Mouse (Mus musculus) cerebellum, adult 11-12 months (tissue): ENCODE measurements around the gene Pex16.

Experiments
- DNase-seq: peaks from one replicate; pipeline ENCODE4 v3.0.0; 2022

Pex16 gene

GRCm38 (mm10) chr2:92374514-92374913 lies at the start of gene Pex16, which contains the start of gene Large2:
Gene Pex16, plus strand, starts transcription at chr2:92374676.
Gene Large2, minus strand, starts transcription at chr2:92374869.
- DNase-seq = peak; percentile 72

DNA sequence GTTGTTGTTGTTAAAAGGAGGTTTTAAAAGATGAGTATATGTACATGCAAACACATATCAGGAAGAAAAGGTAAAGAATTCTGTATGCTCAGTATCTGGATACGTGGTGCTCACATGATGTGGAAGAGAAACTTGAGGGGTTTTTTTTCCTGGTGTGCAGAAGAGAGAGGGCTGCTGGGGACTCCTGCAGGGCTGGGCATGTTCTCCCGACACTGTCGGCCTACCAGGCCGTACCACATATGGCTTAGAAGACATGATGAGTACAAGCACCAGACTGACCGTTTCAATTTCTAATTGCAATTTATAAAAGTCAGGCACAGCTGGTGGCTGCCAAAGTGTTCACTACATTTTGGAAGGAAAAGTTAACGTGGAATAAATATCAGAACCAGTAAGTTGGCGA lies 48.8 kb upstream of the Pex16 start:
- no peak for DNase-seq

DNA sequence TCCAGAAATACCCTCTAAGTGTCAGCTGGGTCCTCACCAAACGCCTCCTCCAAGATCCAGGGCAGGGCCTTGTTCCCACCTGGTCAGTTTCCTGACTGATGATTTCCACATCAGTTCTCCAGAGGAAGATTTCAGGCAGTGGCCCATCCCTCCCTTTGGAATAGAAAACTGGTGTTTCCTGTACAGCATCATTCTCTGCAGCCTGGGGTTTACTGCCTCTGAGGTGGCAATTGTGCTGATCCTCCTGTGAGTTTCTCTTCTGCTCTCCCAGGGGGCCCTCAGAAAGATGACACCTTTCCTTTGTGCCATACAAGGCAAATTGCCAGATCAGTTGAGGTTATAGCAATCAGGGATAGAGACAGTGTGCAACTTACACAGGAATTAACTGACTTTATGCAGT lies 48.3 kb upstream of the Pex16 start:
- no peak for DNase-seq

DNA sequence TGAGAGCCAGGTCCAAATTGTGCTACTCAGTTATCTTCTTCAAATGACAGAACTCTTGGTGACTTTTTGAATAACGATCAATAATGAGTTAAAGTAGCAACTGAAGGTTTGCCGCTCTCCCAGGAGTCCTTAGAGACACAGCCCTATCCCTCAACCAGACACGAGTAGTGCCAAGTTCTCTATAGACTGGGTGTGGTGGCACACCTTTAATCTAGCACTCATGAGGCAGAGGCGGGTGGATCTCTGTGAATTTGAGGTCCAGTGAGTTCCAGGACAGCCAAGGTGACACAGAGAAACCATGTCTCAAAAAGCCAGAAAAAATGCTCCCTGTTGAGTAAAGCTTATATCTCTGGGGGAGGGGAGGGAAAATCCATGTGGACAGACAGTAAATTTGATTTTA lies 46.9 kb upstream of the Pex16 start:
- no peak for DNase-seq

- DNase-seq = no peak
These were observed 46.3 kb upstream of the Pex16 start for GRCm38 (mm10) chr2:92328206-92328605.

GRCm38 (mm10) chr2:92330840-92331239 lies 43.6 kb upstream of the Pex16 start:
- peak; percentile 14 for DNase-seq

DNA sequence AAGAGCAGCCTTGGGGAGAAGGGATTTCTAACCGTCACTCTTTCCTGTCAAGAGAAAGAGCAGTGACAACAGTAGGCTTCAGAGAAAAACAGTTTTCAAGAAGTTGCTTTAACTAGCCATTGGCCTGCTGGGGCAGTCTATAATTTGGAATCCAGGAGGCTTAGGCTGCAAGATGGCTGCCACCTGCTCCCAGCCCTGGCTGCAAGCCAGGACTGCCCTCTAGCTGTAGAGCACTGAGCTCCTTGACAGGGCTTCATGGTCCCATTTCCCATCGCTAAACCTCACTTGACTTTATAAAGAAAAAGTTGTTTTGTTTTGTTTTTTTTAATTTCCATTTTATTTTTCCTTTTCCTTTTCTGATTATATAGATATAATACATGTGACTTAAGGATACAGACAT lies 43.1 kb upstream of the Pex16 start:
- DNase-seq = peak; percentile 52

GRCm38 (mm10) chr2:92331871-92332270 lies 42.6 kb upstream of the Pex16 start:
- no peak for DNase-seq

DNA sequence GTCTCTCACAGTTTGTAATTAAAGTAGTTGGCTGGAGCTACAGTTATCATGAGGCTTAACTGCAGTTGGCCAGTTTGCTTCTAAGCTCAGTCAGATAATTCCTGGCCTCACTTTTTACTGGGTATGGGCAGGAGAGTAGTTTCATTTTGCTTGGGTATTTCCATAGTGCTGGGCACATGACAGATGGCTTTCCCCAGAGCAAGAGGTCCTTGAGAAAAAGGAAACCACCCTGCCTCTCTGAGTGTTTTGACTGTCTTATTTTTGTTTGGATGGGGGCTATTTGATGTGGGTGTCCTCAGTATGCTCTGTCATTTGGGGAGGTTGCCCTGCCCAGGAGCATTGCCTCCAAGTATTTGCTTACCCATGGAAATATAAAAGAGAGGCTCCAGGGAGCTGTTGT lies 32.1 kb upstream of the Pex16 start:
- DNase-seq = no peak

DNA sequence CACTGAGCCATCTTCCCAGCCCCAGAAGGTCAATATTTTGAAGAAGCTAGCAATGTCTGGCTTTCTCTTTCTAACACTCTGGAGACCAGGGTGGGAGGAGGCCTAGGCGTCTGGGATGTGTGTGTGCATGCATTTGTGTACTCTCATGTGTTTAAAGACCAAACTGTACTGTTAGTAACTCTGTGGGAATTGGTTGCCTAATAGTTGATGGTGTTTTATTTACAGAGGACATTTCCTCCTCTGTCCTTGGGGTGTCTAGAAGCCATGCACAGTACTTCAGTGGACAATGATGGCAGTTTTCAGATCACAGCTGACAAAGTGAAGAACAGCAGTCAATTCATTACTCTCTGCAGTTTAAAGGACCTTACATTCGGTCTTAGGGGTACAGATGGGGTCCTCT lies 27.3 kb upstream of the Pex16 start:
- DNase-seq = no peak

GRCm38 (mm10) chr2:92349589-92350425 lies 24.7 kb upstream of the Pex16 start:
- DNase-seq = no peak

DNA sequence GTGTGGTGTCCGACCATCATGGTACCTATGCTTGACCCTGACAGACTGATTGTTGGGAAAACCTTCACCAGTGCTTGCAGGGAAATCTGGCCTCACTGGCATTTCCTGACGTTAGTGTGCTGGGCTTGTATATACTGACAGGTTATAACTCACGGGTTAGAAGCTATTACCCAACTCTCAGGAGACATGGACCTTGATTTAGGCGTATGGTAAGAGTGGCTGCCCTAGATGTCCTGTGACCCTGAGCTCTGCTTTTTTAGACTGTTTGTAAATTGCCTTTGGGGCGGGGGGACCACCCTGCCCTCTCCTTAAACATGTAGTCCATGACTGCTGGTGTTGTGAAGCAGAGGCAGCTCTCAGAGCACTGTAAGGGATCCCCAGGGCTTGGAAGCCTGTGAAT lies 23.8 kb upstream of the Pex16 start:
- no peak for DNase-seq

DNA sequence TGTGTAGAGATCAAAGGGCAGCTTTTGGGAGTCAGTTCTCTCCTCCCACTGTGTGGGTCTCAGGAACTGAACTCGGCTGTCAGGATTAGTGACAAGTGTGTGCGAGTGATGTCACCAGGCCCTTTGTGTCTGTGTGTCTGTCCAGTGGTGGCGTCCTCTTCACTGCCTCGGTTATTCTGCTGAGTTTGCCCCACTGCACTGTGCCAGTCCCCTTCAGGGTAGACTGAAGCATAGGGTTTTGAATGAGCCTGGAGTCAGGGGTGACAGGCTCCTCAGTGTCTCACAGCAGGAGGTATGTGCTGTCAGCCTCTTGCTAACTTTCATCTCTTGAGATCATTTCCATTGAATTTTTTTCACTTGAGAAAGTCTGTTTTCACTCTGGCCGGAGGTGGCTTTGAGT lies 21.1 kb upstream of the Pex16 start:
- DNase-seq = no peak

- no peak for DNase-seq
These were observed 20.3 kb upstream of the Pex16 start for GRCm38 (mm10) chr2:92354224-92354623.

GRCm38 (mm10) chr2:92359301-92359700 lies 15.2 kb upstream of the Pex16 start:
- DNase-seq = peak; percentile 23

DNA sequence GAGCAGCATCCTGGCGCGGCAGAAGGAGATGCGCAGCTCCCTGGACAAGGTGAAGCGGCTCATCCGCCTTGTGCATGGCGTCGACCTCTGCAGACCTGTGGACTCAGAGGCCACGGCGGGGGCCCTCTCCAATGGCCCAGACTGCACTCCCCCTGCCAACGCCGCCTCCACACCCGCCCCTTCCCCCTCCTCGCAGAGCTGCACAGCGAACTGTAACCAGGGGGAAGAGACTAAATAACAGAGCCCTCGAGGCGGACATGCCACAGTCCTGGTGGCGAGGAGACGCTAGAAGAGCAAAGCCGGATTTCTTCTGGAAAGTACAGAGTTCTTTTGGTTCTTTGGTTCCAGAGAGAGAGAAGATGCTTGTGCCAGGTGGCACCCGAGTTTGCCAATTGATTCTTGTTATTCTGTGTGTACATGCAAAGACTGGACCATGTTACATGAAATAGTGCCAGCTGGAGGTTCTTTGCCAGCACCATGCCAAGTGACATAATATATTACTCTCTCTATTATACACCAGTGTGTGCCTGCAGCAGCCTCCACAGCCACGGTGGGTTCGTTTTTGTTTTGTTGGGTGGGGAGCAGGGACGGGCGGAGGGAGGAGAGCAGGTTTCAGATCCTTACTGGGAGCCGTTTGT lies 14.2 kb upstream of the Pex16 start:
- DNase-seq = peak; percentile 36

- DNase-seq = no peak
These were observed 13.6 kb upstream of the Pex16 start for GRCm38 (mm10) chr2:92360893-92361292.

DNA sequence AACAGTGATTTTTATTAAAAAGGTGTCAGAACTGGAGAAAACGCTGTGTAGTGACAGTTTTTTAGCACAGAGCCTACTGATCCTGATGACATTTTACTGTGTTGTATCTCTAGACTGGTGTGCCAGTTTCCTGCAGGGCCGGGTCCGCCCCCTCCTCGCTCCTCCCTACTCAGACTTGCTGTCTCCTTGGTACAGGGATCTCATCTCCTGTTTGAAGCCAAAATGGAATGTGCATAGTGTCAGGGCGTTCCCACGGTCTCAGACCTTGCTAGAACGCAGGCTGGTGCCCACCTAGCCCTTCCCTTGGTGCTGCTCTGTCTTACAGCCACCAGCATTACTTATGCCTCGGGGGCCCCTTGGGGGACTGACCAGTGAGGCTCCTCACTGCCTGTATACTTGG lies 12.7 kb upstream of the Pex16 start:
- DNase-seq = no peak

- DNase-seq = peak; percentile 12
These were observed 11.8 kb upstream of the Pex16 start for GRCm38 (mm10) chr2:92362571-92363228.

GRCm38 (mm10) chr2:92364086-92364485 lies 10.4 kb upstream of the Pex16 start:
- DNase-seq = no peak

GRCm38 (mm10) chr2:92365568-92365967 lies 8.9 kb upstream of the Pex16 start:
- peak; percentile 28 for DNase-seq

- DNase-seq = peak; percentile 19
These were observed 7.0 kb upstream of the Pex16 start for GRCm38 (mm10) chr2:92367383-92368029.

GRCm38 (mm10) chr2:92370375-92370774 lies 4.1 kb upstream of the Pex16 start:
- peak; percentile 57 for DNase-seq
